Mouse (Mus musculus): ENCODE data around the gene Stmn1. TPM values are rescaled to one million over a fixed set of nuclear protein-coding genes. Genes with fewer than 3 reads are reported as not detected.

Stmn1 gene
- polyA plus RNA-seq, 1 experiment from 2014 or later: 1,154 TPM

GRCm38 (mm10) chr4:134517719-134518118 is 49.6 kb downstream of the Stmn1 start:
- Histone ChIP-seq H3K9me3 (ENCODE audit: control insufficient read depth, low read length) (no peaks in the 10 kb centered on the region), H3K9ac (ENCODE audit: low read depth, low read length) (no peak overlapping the region), H3K27ac (replicated peaks; ENCODE audit: low read depth, low read length) (no peak overlapping the region), H3K36me3 (ENCODE audit: control insufficient read depth, insufficient read depth, low read length) (no peaks in the 10 kb centered on the region), H3K27me3 (replicated peaks; ENCODE audit: control insufficient read depth, insufficient read depth, low read length) (no peaks in the 10 kb centered on the region), H3K4me1 (ENCODE audit: control insufficient read depth, insufficient read depth, low read length) (no peaks in the 10 kb centered on the region), H3K4me3 (ENCODE audit: low read depth, low read length) (no peak overlapping the region), H3K4me2 (ENCODE audit: low read depth, low read length) (no peak overlapping the region)
- DNase-seq (ENCODE audit: low spot score): no peak
- no peak for ATAC-seq (ENCODE audit: low read depth)
- WGBS: 91% methylated on average over 10 of the region's 10 CpGs

DNA sequence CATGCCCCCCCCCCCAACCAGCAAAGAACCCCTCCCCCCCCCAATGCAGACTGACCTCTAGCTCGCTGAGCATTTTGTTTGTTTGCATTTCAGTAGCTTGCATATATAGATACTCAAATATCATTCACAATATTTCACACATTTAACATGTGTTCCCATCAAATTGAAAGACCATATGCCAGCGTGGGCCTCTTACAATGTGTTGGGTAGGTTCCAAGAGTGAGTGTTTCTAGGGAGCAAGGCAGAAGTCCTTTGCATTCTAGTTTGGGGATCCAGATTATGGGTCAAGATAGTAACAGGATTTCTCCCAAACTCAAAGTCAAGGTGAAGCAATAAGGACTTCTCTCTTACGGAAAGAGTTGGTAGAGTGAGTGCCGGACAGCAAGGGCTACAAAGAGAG is 50.4 kb downstream of the Stmn1 start:
- Histone ChIP-seq H3K4me3 (ENCODE audit: low read depth, low read length) (no peak overlapping the region), H3K9me3 (ENCODE audit: control insufficient read depth, low read length) (no peaks in the 10 kb centered on the region), H3K27ac (replicated peaks; ENCODE audit: low read depth, low read length) (no peak overlapping the region), H3K27me3 (replicated peaks; ENCODE audit: control insufficient read depth, insufficient read depth, low read length) (no peaks in the 10 kb centered on the region), H3K4me1 (ENCODE audit: control insufficient read depth, insufficient read depth, low read length) (no peaks in the 10 kb centered on the region), H3K4me2 (ENCODE audit: low read depth, low read length) (no peak overlapping the region), H3K9ac (ENCODE audit: low read depth, low read length) (no peak overlapping the region), H3K36me3 (ENCODE audit: control insufficient read depth, insufficient read depth, low read length) (peaks cover 5% of the 10 kb centered on the region; the same call in 1 of the 2 replicates)
- ATAC-seq (ENCODE audit: low read depth) (no peak), DNase-seq (ENCODE audit: low spot score) (no peak)
- 90% methylated on average over 4 of the region's 4 CpGs for WGBS

- ATAC-seq (ENCODE audit: low read depth): no peak
- no peak for DNase-seq (ENCODE audit: low spot score)
- no peaks in the 10 kb centered on the region for H3K4me1 ChIP-seq (ENCODE audit: control insufficient read depth, insufficient read depth, low read length)
- no peaks in the 10 kb centered on the region for H3K27me3 ChIP-seq (replicated peaks; ENCODE audit: control insufficient read depth, insufficient read depth, low read length)
- no peaks in the 10 kb centered on the region for H3K9me3 ChIP-seq (ENCODE audit: control insufficient read depth, low read length)
- H3K27ac ChIP-seq (replicated peaks; ENCODE audit: low read depth, low read length): no peak overlapping the region
- H3K4me2 ChIP-seq (ENCODE audit: low read depth, low read length): no peak overlapping the region
- no peak overlapping the region for H3K9ac ChIP-seq (ENCODE audit: low read depth, low read length)
- H3K4me3 ChIP-seq (ENCODE audit: low read depth, low read length): no peak overlapping the region
- peaks cover 10% of the 10 kb centered on the region for H3K36me3 ChIP-seq (ENCODE audit: control insufficient read depth, insufficient read depth, low read length)
Observed at GRCm38 (mm10) chr4:134519281-134519680, 51.2 kb downstream of the Stmn1 start.

Small RNA genes lying within 50 kb of the gene (microRNA-seq; reads per million reads assigned to microRNA genes)
- gene Gm23634 (ENCODE audit: borderline number of aligned reads): 0.50 reads per million

Other genes starting within 250 kb of the Stmn1 start
- gene Catsper4, start 240.9 kb upstream of the Stmn1 start, polyA plus RNA-seq (2014; fragmentation: Nextera tagmentation; extraction: Ambion mirVana): not detected in 2 replicates
- 2.4 and 2.6 TPM in 2 replicates for gene Cnksr1, start 229.9 kb upstream of the Stmn1 start, polyA plus RNA-seq (2014; fragmentation: Nextera tagmentation; extraction: Ambion mirVana)
- gene E130218I03Rik, start 224.7 kb upstream of the Stmn1 start, polyA plus RNA-seq (2014; fragmentation: Nextera tagmentation; extraction: Ambion mirVana): 0.29 and 0.67 TPM in 2 replicates
- gene Zfp593, start 222.7 kb upstream of the Stmn1 start, polyA plus RNA-seq (2014; fragmentation: Nextera tagmentation; extraction: Ambion mirVana): 13.7 and 15.7 TPM in 2 replicates
- 0.28 TPM in 1 of 2 replicates, not detected in the other for gene Gm30191, start 221.4 kb upstream of the Stmn1 start, polyA plus RNA-seq (2014; fragmentation: Nextera tagmentation; extraction: Ambion mirVana)
- gene Grrp1, start 214.2 kb upstream of the Stmn1 start, polyA plus RNA-seq (2014; fragmentation: Nextera tagmentation; extraction: Ambion mirVana): 6.8 and 7.4 TPM in 2 replicates
- gene Pdik1l, start 180.4 kb upstream of the Stmn1 start, polyA plus RNA-seq (2014; fragmentation: Nextera tagmentation; extraction: Ambion mirVana): 18.5 and 19.6 TPM in 2 replicates
- 2.0 and 2.5 TPM in 2 replicates for gene Trim63, start 153.2 kb upstream of the Stmn1 start, polyA plus RNA-seq (2014; fragmentation: Nextera tagmentation; extraction: Ambion mirVana)
- gene Slc30a2, start 125.1 kb upstream of the Stmn1 start, polyA plus RNA-seq (2014; fragmentation: Nextera tagmentation; extraction: Ambion mirVana): 0.13 and 0.42 TPM in 2 replicates
- gene Extl1, start 84.5 kb upstream of the Stmn1 start, polyA plus RNA-seq (2014; fragmentation: Nextera tagmentation; extraction: Ambion mirVana): 3.1 and 3.6 TPM in 2 replicates
- 11.8 and 12.5 TPM in 2 replicates for gene Pafah2, start 72.0 kb upstream of the Stmn1 start, polyA plus RNA-seq (2014; fragmentation: Nextera tagmentation; extraction: Ambion mirVana)
- 2.0 and 2.3 TPM in 2 replicates for gene Paqr7, start 28.4 kb downstream of the Stmn1 start, polyA plus RNA-seq (2014; fragmentation: Nextera tagmentation; extraction: Ambion mirVana)
- gene Aunip, start 42.7 kb downstream of the Stmn1 start, polyA plus RNA-seq (2014; fragmentation: Nextera tagmentation; extraction: Ambion mirVana): 3.9 and 4.4 TPM in 2 replicates
- gene Mtfr1l, start 67.1 kb downstream of the Stmn1 start, polyA plus RNA-seq (2014; fragmentation: Nextera tagmentation; extraction: Ambion mirVana): 126 and 137 TPM in 2 replicates
- gene Selenon, start 83.8 kb downstream of the Stmn1 start, polyA plus RNA-seq (2014; fragmentation: Nextera tagmentation; extraction: Ambion mirVana): 22.8 and 24.7 TPM in 2 replicates
- 5.1 and 6.5 TPM in 2 replicates for gene Man1c1, start 236.0 kb downstream of the Stmn1 start, polyA plus RNA-seq (2014; fragmentation: Nextera tagmentation; extraction: Ambion mirVana)